Mouse (Mus musculus) kidney, postnatal 14 days (tissue): ENCODE measurements at regions not wholly inside any gene's neighbourhood (a gene's known extent, or its start where the extent isn't known, plus 50 kb on each side); places are given as distances from the start of the nearest gene placed in this dataset.
A peak's percentile ranks its signal among the peaks of the same experiment; 100 is the strongest.
"Not testable (repeated sequence)": the region's sequence is repeated elsewhere in the genome, so short reads cannot be mapped to it uniquely, and the experiment has no call there.

Experiments
- DNase-seq: peaks from one replicate; pipeline ENCODE4 v3.0.0; 2022; ENCODE audit warnings: mixed read lengths

DNA sequence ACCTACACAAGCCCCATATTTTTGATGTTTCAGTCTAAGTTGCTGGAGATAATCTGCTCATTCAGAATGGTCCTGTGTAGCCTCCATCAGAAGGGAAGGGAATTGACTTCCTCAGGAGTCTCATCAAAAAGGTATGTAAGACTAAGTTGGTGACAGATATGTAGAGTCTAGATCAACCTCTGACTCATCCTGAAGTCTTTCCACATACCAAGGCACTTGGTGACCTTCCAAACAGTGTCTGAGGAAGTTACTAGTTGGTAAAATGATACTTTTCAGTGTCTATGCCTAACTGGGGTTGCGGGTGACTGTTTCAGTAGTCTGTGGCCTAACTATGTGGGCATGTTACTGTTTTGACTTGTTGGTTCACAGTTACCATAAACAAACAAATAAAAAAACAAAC is 133.0 kb upstream of the Plcb4 start:
- DNase-seq, result no peak

- no peak for DNase-seq
These were observed 129.2 kb upstream of the Plcb4 start for GRCm38 (mm10) chr2:135529619-135530018.

- peak; percentile 15 for DNase-seq
These were observed 122.4 kb upstream of the Plcb4 start for GRCm38 (mm10) chr2:135536303-135536871.

DNA sequence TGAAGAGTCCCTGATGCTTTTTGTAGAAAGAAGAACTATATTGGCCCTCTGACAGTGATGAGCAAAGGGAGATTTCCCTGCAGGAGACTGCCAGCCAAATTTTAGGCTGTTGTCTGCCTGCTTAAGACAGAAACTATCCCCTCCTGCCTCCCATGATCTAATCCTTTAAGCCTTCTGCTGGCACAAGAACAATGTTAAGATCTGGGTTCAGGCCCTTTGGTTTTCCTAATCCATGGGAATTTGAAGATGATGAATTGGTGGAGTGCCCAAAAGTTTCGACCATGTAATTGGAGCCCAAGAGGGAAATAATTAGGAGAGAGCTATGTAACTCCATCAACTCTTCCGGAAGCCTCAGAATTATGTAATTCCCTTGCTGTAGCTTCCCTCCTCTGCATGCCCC is 120.8 kb upstream of the Plcb4 start:
- no peak for DNase-seq

- no peak for DNase-seq
These were observed 117.8 kb upstream of the Plcb4 start for GRCm38 (mm10) chr2:135541058-135541457.

DNA sequence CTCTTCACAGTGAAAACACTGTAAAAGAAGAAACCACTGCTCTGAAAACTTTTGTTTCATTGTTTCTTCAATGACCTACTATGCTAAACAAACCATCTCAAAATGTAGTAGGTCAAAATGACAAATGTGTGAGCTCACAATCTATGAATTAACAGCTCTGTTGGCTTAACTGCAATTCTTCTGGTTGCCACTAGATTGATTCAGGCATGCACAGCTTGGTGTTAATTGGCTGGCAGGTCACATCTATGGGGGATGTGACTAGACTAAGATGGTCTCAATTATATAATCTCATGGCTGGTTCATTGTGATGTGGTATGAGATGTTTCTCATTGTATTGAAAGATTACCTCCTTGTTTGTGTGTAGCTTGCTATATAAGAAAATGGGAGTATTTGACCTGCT is 116.9 kb upstream of the Plcb4 start:
- DNase-seq, result no peak

GRCm38 (mm10) chr2:135544882-135545281 is 113.9 kb upstream of the Plcb4 start:
- DNase-seq, result no peak

GRCm38 (mm10) chr2:135547966-135548365 is 110.8 kb upstream of the Plcb4 start:
- DNase-seq, result no peak

GRCm38 (mm10) chr2:135553031-135553430 is 105.8 kb upstream of the Plcb4 start:
- no peak for DNase-seq

GRCm38 (mm10) chr2:135558026-135558425 is 100.8 kb upstream of the Plcb4 start:
- not testable (repeated sequence) for DNase-seq

GRCm38 (mm10) chr2:135559328-135559727 is 99.5 kb upstream of the Plcb4 start:
- peak; percentile 34 for DNase-seq

- peak; percentile 48 for DNase-seq
These were observed 98.7 kb upstream of the Plcb4 start for GRCm38 (mm10) chr2:135559933-135560710.

DNA sequence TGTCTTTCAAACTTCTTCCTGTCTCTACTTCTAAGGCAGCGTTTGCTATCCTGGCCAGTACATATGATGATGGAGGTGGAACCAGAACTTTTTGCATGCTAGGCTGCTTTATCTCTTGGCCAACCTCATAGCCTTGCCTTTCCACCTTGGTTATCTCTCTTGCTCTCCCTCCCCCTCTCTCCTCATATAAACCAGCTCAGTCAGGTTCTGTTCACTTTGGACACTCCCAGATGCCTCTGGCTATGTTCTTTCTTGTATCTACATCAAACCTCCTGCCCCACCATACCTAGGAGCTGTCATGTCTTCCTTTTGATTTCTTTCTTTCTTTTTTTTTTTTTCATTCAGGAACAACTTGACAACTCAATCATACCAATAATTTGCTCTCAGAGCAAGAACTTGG is 98.0 kb upstream of the Plcb4 start:
- no peak for DNase-seq

DNA sequence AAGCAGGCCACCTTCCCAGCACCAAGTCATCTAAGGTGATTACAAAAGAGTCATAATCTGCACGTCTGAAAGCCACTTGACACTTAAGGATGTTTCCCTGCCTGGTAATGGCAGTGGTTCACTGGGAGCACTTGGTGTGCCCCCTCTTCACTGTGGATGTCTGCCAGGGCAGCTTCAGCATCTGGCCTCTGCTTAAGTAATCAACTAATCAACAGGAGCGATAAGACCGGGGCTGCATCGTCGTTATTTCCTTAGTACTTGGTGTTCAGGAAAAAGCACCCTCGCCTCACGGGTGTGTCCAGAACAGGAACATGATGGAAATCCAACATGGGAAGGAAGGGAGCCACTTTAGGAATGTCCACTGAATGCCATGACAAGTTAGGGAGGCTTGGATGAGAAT is 97.1 kb upstream of the Plcb4 start:
- DNase-seq, result peak; percentile 60

DNA sequence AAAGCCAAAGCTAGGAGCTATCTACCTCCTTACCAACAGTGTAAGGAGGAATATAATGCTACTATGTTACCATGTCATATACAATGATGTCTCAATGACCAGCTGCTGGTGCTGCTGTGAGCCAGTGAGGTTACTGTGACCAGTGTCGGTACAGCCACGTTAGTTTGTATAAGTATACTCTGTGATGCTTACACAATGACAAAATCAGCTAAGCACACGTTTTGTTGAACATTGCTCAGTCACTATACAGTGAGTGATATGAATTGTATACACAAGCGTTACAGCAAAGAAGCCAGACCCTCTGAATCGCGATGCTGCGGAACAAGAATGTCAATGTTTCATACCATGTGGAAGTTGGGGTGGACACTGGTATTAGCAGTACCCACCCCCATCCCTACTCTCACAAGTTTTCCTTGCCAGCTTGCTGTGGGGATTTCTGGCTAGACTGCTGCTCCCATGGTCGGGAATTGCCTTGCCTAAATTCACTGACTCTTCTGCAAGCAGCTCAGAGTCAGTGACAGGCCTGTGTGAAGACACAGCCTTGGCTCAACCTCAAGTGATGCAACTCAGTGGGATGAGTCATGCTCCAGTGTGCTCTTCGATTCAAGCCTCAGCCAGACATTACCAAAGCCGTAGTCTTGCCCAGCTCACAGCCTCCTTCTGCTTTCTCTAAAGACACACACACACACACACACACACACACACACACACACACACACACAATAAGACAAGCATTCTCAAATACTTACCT is 96.5 kb upstream of the Plcb4 start:
- DNase-seq, result peak; percentile 38

- no peak for DNase-seq
These were observed 94.6 kb upstream of the Plcb4 start for GRCm38 (mm10) chr2:135564231-135564630.

GRCm38 (mm10) chr2:135568350-135568749 is 90.5 kb upstream of the Plcb4 start:
- DNase-seq, result no peak

- DNase-seq, result no peak
These were observed 87.2 kb upstream of the Plcb4 start for GRCm38 (mm10) chr2:135571599-135571998.

GRCm38 (mm10) chr2:135577228-135577627 is 81.6 kb upstream of the Plcb4 start:
- no peak for DNase-seq

DNA sequence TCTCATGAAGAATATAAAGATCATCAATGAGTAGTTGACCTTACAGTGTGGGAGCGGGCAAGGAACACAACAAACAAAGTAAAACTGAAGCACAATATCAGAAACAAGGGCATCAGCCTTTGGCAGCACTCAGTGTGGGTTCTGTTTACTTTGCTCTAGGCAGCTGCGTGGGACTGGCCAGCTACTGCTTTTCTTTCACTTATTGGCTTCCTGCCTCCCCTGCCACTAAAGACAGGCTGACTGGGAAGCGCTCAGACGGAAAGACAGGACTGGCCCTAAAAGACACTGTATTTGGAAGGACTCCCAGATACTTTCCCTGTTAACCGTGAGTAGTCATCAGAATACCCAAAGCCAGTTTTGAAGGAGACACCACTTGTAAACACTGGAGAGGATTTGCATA is 80.7 kb upstream of the Plcb4 start:
- DNase-seq, result peak; percentile 40

GRCm38 (mm10) chr2:135579514-135579913 is 79.3 kb upstream of the Plcb4 start:
- DNase-seq, result no peak

DNA sequence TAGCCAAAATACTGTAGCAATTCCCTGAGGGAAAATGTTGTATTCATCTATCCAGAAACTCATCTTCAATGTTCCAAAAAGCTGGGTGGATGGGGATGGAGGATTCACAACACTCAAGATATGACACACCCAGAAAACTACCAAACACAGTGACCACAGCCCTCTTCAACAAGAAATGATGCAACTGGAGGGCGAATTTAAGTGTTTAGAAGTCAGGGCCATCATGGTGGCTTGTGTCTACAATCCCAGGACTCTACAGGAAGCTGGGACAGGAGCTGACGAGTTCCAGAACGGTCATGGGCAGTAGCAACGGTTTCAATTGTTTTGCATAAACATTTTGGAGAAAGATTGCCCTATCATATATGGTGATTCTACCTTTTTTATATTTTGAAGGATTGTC is 78.8 kb upstream of the Plcb4 start:
- DNase-seq, result no peak

- DNase-seq, result no peak
These were observed 76.5 kb upstream of the Plcb4 start for GRCm38 (mm10) chr2:135582341-135582740.

GRCm38 (mm10) chr2:135606306-135606705 is 52.5 kb upstream of the Plcb4 start:
- DNase-seq, result no peak
